Mouse (Mus musculus) lung, embryonic 15.5 days (tissue): Measurements from ENCODE around the gene Sf3a2. TPM values are rescaled to one million over a fixed set of nuclear protein-coding genes. Genes with fewer than 3 reads are reported as not detected.

Experiments
- ATAC-seq: fragments of 200-750 bp; cut with Nextera tagmentation; 2 replicates; pipeline ENCODE4 v1.8.0; 2017; ENCODE audit warnings: moderate number of reproducible peaks, borderline replicate concordance; ENCODE audit not compliant: low FRiP score, low TSS enrichment; ENCODE audit errors: extremely low read depth
- H3K27ac ChIP-seq: fragments of 300-500 bp; sonication (generic); 2 replicates; pipeline ENCODE4 v1.5.1; 2015; ENCODE audit warnings: moderate library complexity, mild to moderate bottlenecking, inconsistent platforms
- H3K27me3 ChIP-seq: fragments of 300-500 bp; sonication (generic); 2 replicates; pipeline ENCODE4 v1.6.1; 2015; ENCODE audit warnings: inconsistent platforms
- H3K36me3 ChIP-seq: fragments of 300-500 bp; sonication (generic); 2 replicates; pipeline ENCODE4 v1.6.1; 2015; ENCODE audit warnings: inconsistent platforms
- H3K4me1 ChIP-seq: fragments of 300-500 bp; sonication (generic); 2 replicates; pipeline ENCODE4 v1.6.1; 2015; ENCODE audit warnings: inconsistent platforms
- H3K4me2 ChIP-seq: fragments of 300-500 bp; sonication (generic); 2 replicates; pipeline ENCODE4 v1.6.1; 2015; ENCODE audit warnings: inconsistent platforms, mild to moderate bottlenecking, moderate library complexity
- H3K4me3 ChIP-seq: fragments of 300-500 bp; sonication (generic); 2 replicates; pipeline ENCODE4 v1.5.1; 2015; ENCODE audit warnings: mild to moderate bottlenecking, inconsistent platforms
- H3K9ac ChIP-seq: fragments of 300-500 bp; sonication (generic); 2 replicates; pipeline ENCODE4 v1.6.1; 2015; ENCODE audit warnings: inconsistent platforms
- H3K9me3 ChIP-seq: fragments of 300-500 bp; sonication (generic); 2 replicates; pipeline ENCODE4 v1.6.1; 2016; ENCODE audit warnings: inconsistent platforms
- WGBS: fragments of 180-500 bp; shearing (Covaris S2); methylation state at CpG from one replicate; pipeline ENCODE4 v1.1.7; 2015; 5-methylcytosine and 5-hydroxymethylcytosine counted together
- polyA plus RNA-seq: library from polyadenylated mRNA; unstranded; fragments of >200 nt; fragmentation: Nextera tagmentation; extraction: Ambion mirVana; gene quantifications from 2 replicates; pipeline ENCODE4 v1.2.1, GENCODE M21; 2015

Sf3a2 gene
- polyA plus RNA-seq, 1 experiment from 2014 or later: 64.7 TPM

GRCm38 (mm10) chr10:80760596-80761524 lies 37.1 kb upstream of the Sf3a2 start:
- Histone ChIP-seq H3K36me3 (peaks cover 9% of the 10 kb centered on the region; the same call in 1 of the 2 replicates), H3K9ac (no peak overlapping the region), H3K4me1 (peaks cover 30% of the 10 kb centered on the region), H3K4me2 (no peak overlapping the region), H3K4me3 (no peak overlapping the region), H3K27me3 (no peaks in the 10 kb centered on the region), H3K27ac (no peak overlapping the region), H3K9me3 (no peaks in the 10 kb centered on the region)
- 85% methylated on average over 4 of the region's 4 CpGs for WGBS
- ATAC-seq: no peak

- H3K27ac ChIP-seq: no peak overlapping the region
- no peak for ATAC-seq
- no peak overlapping the region for H3K4me2 ChIP-seq
- no peak overlapping the region for H3K9ac ChIP-seq
- no peaks in the 10 kb centered on the region for H3K27me3 ChIP-seq
- peaks cover 18% of the 10 kb centered on the region; the same call in 1 of the 2 replicates for H3K36me3 ChIP-seq
- H3K9me3 ChIP-seq: no peaks in the 10 kb centered on the region
- no peak overlapping the region for H3K4me3 ChIP-seq
- 59% methylated on average over 3 of the region's 3 CpGs for WGBS
- H3K4me1 ChIP-seq: peaks cover 28% of the 10 kb centered on the region
Observed at GRCm38 (mm10) chr10:80761821-80762220, 36.2 kb upstream of the Sf3a2 start.

- Histone ChIP-seq H3K9me3 (no peaks in the 10 kb centered on the region), H3K9ac (no peak overlapping the region), H3K27ac (no peak overlapping the region), H3K27me3 (no peaks in the 10 kb centered on the region), H3K36me3 (peaks cover 31% of the 10 kb centered on the region), H3K4me1 (peaks cover 19% of the 10 kb centered on the region), H3K4me3 (no peak overlapping the region), H3K4me2 (no peak overlapping the region)
- 88% methylated on average over 2 of the region's 2 CpGs for WGBS
- ATAC-seq: no peak
Observed at GRCm38 (mm10) chr10:80763502-80763901, 34.5 kb upstream of the Sf3a2 start.

- Histone ChIP-seq H3K4me3 (no peak overlapping the region), H3K9me3 (no peaks in the 10 kb centered on the region), H3K4me1 (peaks cover 16% of the 10 kb centered on the region), H3K36me3 (peaks cover 50% of the 10 kb centered on the region), H3K4me2 (no peak overlapping the region), H3K9ac (no peak overlapping the region), H3K27ac (peak overlapping the region; percentile 74), H3K27me3 (no peaks in the 10 kb centered on the region)
- ATAC-seq: 0 out of 2 replicates have a peak, but pooled peaks have one; percentile 4
- WGBS: 43% methylated on average over 2 of the region's 2 CpGs
Observed at GRCm38 (mm10) chr10:80765746-80766145, 32.3 kb upstream of the Sf3a2 start.

- no peak overlapping the region for H3K4me2 ChIP-seq
- H3K4me3 ChIP-seq: no peak overlapping the region
- no peaks in the 10 kb centered on the region for H3K9me3 ChIP-seq
- H3K27ac ChIP-seq: peak overlapping the region; percentile 74
- H3K9ac ChIP-seq: no peak overlapping the region
- peak; percentile 39; the same call in 1 of the 2 replicates for ATAC-seq
- H3K36me3 ChIP-seq: peaks cover 55% of the 10 kb centered on the region
- 59% methylated on average over 10 of the region's 10 CpGs for WGBS
- H3K27me3 ChIP-seq: no peaks in the 10 kb centered on the region
- H3K4me1 ChIP-seq: peaks cover 11% of the 10 kb centered on the region; the same call in 1 of the 2 replicates
Observed at GRCm38 (mm10) chr10:80766161-80766815, 31.7 kb upstream of the Sf3a2 start.

DNA sequence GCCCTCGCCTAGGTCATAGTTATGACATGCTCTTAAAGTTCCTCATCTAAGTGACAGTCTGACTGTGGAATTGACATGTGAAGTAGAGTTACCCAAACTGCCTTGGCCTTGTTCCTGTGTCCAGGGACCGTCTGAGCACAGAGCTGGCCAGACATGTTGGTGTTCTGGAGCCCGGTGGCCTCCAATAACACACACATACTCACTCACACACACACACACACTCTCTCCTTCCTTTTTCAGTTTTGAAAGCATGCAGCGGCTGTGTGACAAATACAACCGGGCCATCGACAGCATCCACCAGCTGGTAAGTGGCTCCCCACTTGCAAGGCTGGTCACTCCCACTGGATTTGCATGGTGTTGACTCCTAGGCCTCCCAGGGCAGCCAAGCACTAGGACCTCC lies 29.6 kb upstream of the Sf3a2 start:
- no peak overlapping the region for H3K4me3 ChIP-seq
- H3K4me1 ChIP-seq: peaks cover 11% of the 10 kb centered on the region; the same call in 1 of the 2 replicates
- H3K9me3 ChIP-seq: no peaks in the 10 kb centered on the region
- no peak overlapping the region for H3K4me2 ChIP-seq
- H3K9ac ChIP-seq: no peak overlapping the region
- peaks cover 76% of the 10 kb centered on the region for H3K36me3 ChIP-seq
- WGBS: 83% methylated on average over 6 of the region's 6 CpGs
- H3K27ac ChIP-seq: no peak overlapping the region
- ATAC-seq: no peak
- no peaks in the 10 kb centered on the region for H3K27me3 ChIP-seq

GRCm38 (mm10) chr10:80773816-80774215 lies 24.2 kb upstream of the Sf3a2 start:
- Histone ChIP-seq H3K9me3 (no peaks in the 10 kb centered on the region), H3K4me3 (no peak overlapping the region), H3K9ac (no peak overlapping the region), H3K4me2 (no peak overlapping the region), H3K36me3 (peaks cover 96% of the 10 kb centered on the region), H3K27ac (no peak overlapping the region), H3K27me3 (no peaks in the 10 kb centered on the region), H3K4me1 (no peaks in the 10 kb centered on the region)
- 77% methylated on average over 5 of the region's 5 CpGs for WGBS
- ATAC-seq: no peak

DNA sequence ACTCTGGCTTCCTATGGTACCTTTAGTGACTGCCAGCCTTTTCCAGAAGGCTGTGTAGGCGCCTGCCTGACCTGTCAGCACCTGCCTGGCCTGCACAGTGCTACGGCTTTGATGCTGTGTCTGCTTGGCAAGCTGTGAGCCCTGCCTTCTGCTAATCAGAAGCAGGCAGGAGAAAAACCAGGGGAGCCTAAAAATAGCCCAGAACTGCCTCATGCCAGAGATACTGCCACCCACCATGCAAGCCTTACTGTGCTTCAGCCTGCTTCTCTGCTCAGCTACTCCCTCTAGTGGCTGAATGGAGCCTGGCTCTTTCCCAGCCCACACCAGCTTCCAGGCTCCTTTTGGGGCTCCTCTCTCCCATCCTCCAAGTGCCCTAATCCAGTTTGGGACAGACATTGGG lies 23.4 kb upstream of the Sf3a2 start:
- 50% methylated on average over 2 of the region's 2 CpGs for WGBS
- H3K4me3 ChIP-seq: no peak overlapping the region
- H3K27me3 ChIP-seq: no peaks in the 10 kb centered on the region
- ATAC-seq: peak; percentile 61
- no peaks in the 10 kb centered on the region for H3K4me1 ChIP-seq
- no peak overlapping the region for H3K9ac ChIP-seq
- no peaks in the 10 kb centered on the region for H3K9me3 ChIP-seq
- no peak overlapping the region for H3K4me2 ChIP-seq
- no peak overlapping the region for H3K27ac ChIP-seq
- peaks cover 98% of the 10 kb centered on the region for H3K36me3 ChIP-seq

DNA sequence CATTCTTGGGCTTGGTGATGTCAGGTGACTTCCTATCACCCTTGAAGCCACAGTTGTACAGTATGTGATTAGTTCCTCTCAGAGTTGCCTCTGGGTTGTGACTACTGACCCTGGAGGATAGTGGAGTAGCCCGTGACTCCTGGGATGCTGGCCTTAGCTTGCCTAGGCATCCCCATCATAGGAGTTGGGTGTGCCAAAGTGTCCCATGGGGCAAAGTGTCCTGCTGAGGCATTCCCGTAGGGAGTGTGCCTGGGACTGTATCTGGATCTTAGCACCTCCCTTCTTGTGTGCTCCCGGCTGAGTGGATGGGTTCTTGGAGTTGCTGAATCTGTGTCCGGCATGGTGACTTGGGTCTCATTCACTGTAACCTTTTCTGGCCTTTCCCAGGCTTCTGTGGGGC lies 23.0 kb upstream of the Sf3a2 start:
- no peaks in the 10 kb centered on the region for H3K9me3 ChIP-seq

GRCm38 (mm10) chr10:80775731-80776130 lies 22.3 kb upstream of the Sf3a2 start:
- WGBS: 88% methylated on average over 4 of the region's 4 CpGs
- Histone ChIP-seq H3K27ac (no peak overlapping the region), H3K9me3 (no peaks in the 10 kb centered on the region), H3K36me3 (peaks cover 96% of the 10 kb centered on the region), H3K27me3 (no peaks in the 10 kb centered on the region), H3K9ac (no peak overlapping the region), H3K4me2 (no peak overlapping the region), H3K4me3 (no peak overlapping the region), H3K4me1 (no peaks in the 10 kb centered on the region)
- ATAC-seq: no peak

More for the DNA sequence above, 23.0 kb upstream of the Sf3a2 start:
- 93% methylated on average over 4 of the region's 4 CpGs for WGBS
- no peak for ATAC-seq
- Histone ChIP-seq H3K27me3 (no peaks in the 10 kb centered on the region), H3K4me3 (no peak overlapping the region), H3K4me2 (no peak overlapping the region), H3K36me3 (peaks cover 96% of the 10 kb centered on the region), H3K27ac (no peak overlapping the region), H3K9ac (no peak overlapping the region), H3K4me1 (no peaks in the 10 kb centered on the region)

GRCm38 (mm10) chr10:80776358-80776869 lies 21.6 kb upstream of the Sf3a2 start:
- WGBS: 84% methylated on average over 6 of the region's 6 CpGs
- no peak overlapping the region for H3K4me2 ChIP-seq
- H3K27ac ChIP-seq: no peak overlapping the region
- no peaks in the 10 kb centered on the region for H3K27me3 ChIP-seq
- H3K9ac ChIP-seq: no peak overlapping the region
- no peaks in the 10 kb centered on the region for H3K9me3 ChIP-seq
- no peak for ATAC-seq
- no peak overlapping the region for H3K4me3 ChIP-seq
- peaks cover 96% of the 10 kb centered on the region for H3K36me3 ChIP-seq
- no peaks in the 10 kb centered on the region for H3K4me1 ChIP-seq

GRCm38 (mm10) chr10:80777123-80777522 lies 20.9 kb upstream of the Sf3a2 start:
- Histone ChIP-seq H3K9ac (no peak overlapping the region), H3K4me3 (no peak overlapping the region), H3K4me1 (no peaks in the 10 kb centered on the region), H3K4me2 (no peak overlapping the region), H3K9me3 (no peaks in the 10 kb centered on the region), H3K27me3 (no peaks in the 10 kb centered on the region), H3K27ac (no peak overlapping the region), H3K36me3 (peaks cover 96% of the 10 kb centered on the region)
- WGBS: 86% methylated on average over 5 of the region's 5 CpGs
- ATAC-seq: no peak
